Mouse (Mus musculus): ENCODE data around the gene Cdc7.
A peak's percentile ranks its signal among the peaks of the same experiment; 100 is the strongest.

Gene Cdc7

GRCm38 (mm10) chr5:106991300-106991929 is 27.3 kb downstream of the Cdc7 start:
- no peak for DNase-seq (ENCODE audit: low spot score)

- no peak for DNase-seq (ENCODE audit: low spot score)
Measured at GRCm38 (mm10) chr5:106994716-106995115, 30.6 kb downstream of the Cdc7 start.

GRCm38 (mm10) chr5:106995886-106996538 is 31.9 kb downstream of the Cdc7 start:
- DNase-seq (ENCODE audit: low spot score), result peak; percentile 53

- no peak for DNase-seq (ENCODE audit: low spot score)
Measured at GRCm38 (mm10) chr5:106996539-106997244, 32.6 kb downstream of the Cdc7 start.

- no peak for DNase-seq (ENCODE audit: low spot score)
Measured at GRCm38 (mm10) chr5:107001396-107002090, 37.4 kb downstream of the Cdc7 start.

GRCm38 (mm10) chr5:107002091-107002416 is 37.9 kb downstream of the Cdc7 start:
- DNase-seq (ENCODE audit: low spot score), result no peak

GRCm38 (mm10) chr5:107009721-107010120 is 45.6 kb downstream of the Cdc7 start:
- DNase-seq (ENCODE audit: low spot score), result no peak

- no peak for DNase-seq (ENCODE audit: low spot score)
Measured at GRCm38 (mm10) chr5:107010300-107010699, 46.2 kb downstream of the Cdc7 start.

- DNase-seq (ENCODE audit: low spot score), result no peak
Measured at GRCm38 (mm10) chr5:107011316-107012029, 47.4 kb downstream of the Cdc7 start.

- no peak for DNase-seq (ENCODE audit: low spot score)
Measured at GRCm38 (mm10) chr5:107012030-107012715, 48.1 kb downstream of the Cdc7 start.

- no peak for DNase-seq (ENCODE audit: low spot score)
Measured at GRCm38 (mm10) chr5:107013393-107013792, 49.3 kb downstream of the Cdc7 start.

GRCm38 (mm10) chr5:107014146-107014545 is 50.0 kb downstream of the Cdc7 start:
- no peak for DNase-seq (ENCODE audit: low spot score)

GRCm38 (mm10) chr5:107015046-107015421 is 50.9 kb downstream of the Cdc7 start:
- DNase-seq (ENCODE audit: low spot score), result no peak

- DNase-seq (ENCODE audit: low spot score), result peak; percentile 28
Measured at GRCm38 (mm10) chr5:107015422-107016081, 51.4 kb downstream of the Cdc7 start.

GRCm38 (mm10) chr5:107016538-107016937 is 52.4 kb downstream of the Cdc7 start:
- DNase-seq (ENCODE audit: low spot score), result no peak

- DNase-seq (ENCODE audit: low spot score), result no peak
Measured at GRCm38 (mm10) chr5:107017544-107017943, 53.4 kb downstream of the Cdc7 start.

- DNase-seq (ENCODE audit: low spot score), result no peak
Measured at GRCm38 (mm10) chr5:107019057-107019456, 54.9 kb downstream of the Cdc7 start.

GRCm38 (mm10) chr5:107019904-107020303 is 55.8 kb downstream of the Cdc7 start:
- DNase-seq (ENCODE audit: low spot score), result no peak

- DNase-seq (ENCODE audit: low spot score), result no peak
Measured at GRCm38 (mm10) chr5:107020366-107020765, 56.2 kb downstream of the Cdc7 start.

GRCm38 (mm10) chr5:107021291-107022063 is 57.4 kb downstream of the Cdc7 start:
- DNase-seq (ENCODE audit: low spot score), result no peak

Data from yolk sac, embryonic 10.5 days (tissue).